Mouse (Mus musculus) forebrain, embryonic 16.5 days (tissue): Measurements from ENCODE around the gene Klhl21. TPM values are rescaled to one million over a fixed set of nuclear protein-coding genes. Genes with fewer than 3 reads are reported as not detected.

ENCODE experiments used
- ATAC-seq: fragments of 200-750 bp; cut with Nextera tagmentation; 2 replicates; pipeline ENCODE4 v1.8.0; 2017; ENCODE audit warnings: mild to moderate bottlenecking, moderate library complexity
- H3K27ac ChIP-seq: fragments of 300-500 bp; sonication (generic); 2 replicates; pipeline ENCODE4 v1.5.1; 2014; ENCODE audit warnings: low read length, control low read depth
- H3K27me3 ChIP-seq: fragments of 300-500 bp; sonication (generic); replicated peaks from 2 replicates; pipeline ENCODE4 v1.6.1; 2014; ENCODE audit warnings: low read length; ENCODE audit not compliant: control insufficient read depth, insufficient read depth
- H3K36me3 ChIP-seq: fragments of 300-500 bp; sonication (generic); 2 replicates; pipeline ENCODE4 v1.6.1; 2014; ENCODE audit not compliant: control insufficient read depth, insufficient read depth
- H3K4me1 ChIP-seq: fragments of 300-500 bp; sonication (generic); replicated peaks from 2 replicates; pipeline ENCODE4 v1.6.1; 2014; ENCODE audit warnings: low read length; ENCODE audit not compliant: control insufficient read depth, insufficient read depth
- H3K4me2 ChIP-seq: fragments of 300-500 bp; sonication (generic); 2 replicates; pipeline ENCODE4 v1.6.1; 2014; ENCODE audit warnings: mild to moderate bottlenecking, low read length, control low read depth
- H3K4me3 ChIP-seq: fragments of 300-500 bp; sonication (generic); replicated peaks from 2 replicates; pipeline ENCODE4 v1.5.1; 2014; ENCODE audit warnings: mild to moderate bottlenecking, low read length, control low read depth
- H3K9ac ChIP-seq: fragments of 300-500 bp; sonication (generic); replicated peaks from 2 replicates; pipeline ENCODE4 v1.6.1; 2014; ENCODE audit warnings: low read depth, low read length, control low read depth
- H3K9me3 ChIP-seq: fragments of 300-500 bp; sonication (generic); 2 replicates; pipeline ENCODE4 v1.6.1; 2016; ENCODE audit warnings: low read length; ENCODE audit not compliant: control insufficient read depth
- WGBS: fragments of 180-500 bp; shearing (Covaris S2); extraction: QIAGEN DNeasy Blood & Tissue Kit; methylation state at CpG from one replicate; pipeline ENCODE4 v1.1.7; 2014; 5-methylcytosine and 5-hydroxymethylcytosine counted together
- polyA plus RNA-seq: library from polyadenylated mRNA; unstranded; fragments of >200 nt; fragmentation: Nextera tagmentation; extraction: Ambion mirVana; gene quantifications from 2 replicates; pipeline ENCODE4 v1.2.1, GENCODE M21; 2015

Klhl21 gene
- polyA plus RNA-seq, 1 experiment from 2014 or later = 3.6 TPM

- WGBS = 68% methylated on average over 6 of the region's 6 CpGs
- Histone ChIP-seq H3K27ac (no peak overlapping the region), H3K4me2 (no peak overlapping the region), H3K9me3 (no peaks in the 10 kb centered on the region), H3K36me3 (peaks cover 14% of the 10 kb centered on the region), H3K4me3 (no peak overlapping the region), H3K9ac (no peak overlapping the region), H3K4me1 (peaks cover 26% of the 10 kb centered on the region), H3K27me3 (no peaks in the 10 kb centered on the region)
- ATAC-seq = no peak
Measured at GRCm38 (mm10) chr4:151993035-151993434, 15.6 kb upstream of the Klhl21 start.

GRCm38 (mm10) chr4:151994228-151995171, 14.1 kb upstream of the Klhl21 start:
- Histone ChIP-seq H3K27me3 (no peaks in the 10 kb centered on the region), H3K4me1 (peaks cover 20% of the 10 kb centered on the region), H3K4me3 (peak overlapping the region; percentile 95), H3K9me3 (no peaks in the 10 kb centered on the region), H3K9ac (peak overlapping the region; percentile 88), H3K27ac (no peak overlapping the region; the same call in 1 of the 2 replicates), H3K4me2 (peak overlapping the region; percentile 90), H3K36me3 (peaks cover 14% of the 10 kb centered on the region)
- 1% methylated on average over 60 of the region's 61 CpGs for WGBS
- ATAC-seq = no peak

- Histone ChIP-seq H3K27ac (peak overlapping the region; percentile 37), H3K4me3 (peak overlapping the region; percentile 95), H3K4me1 (peaks cover 20% of the 10 kb centered on the region), H3K9ac (peak overlapping the region; percentile 88), H3K27me3 (no peaks in the 10 kb centered on the region), H3K36me3 (peaks cover 12% of the 10 kb centered on the region), H3K9me3 (no peaks in the 10 kb centered on the region), H3K4me2 (peak overlapping the region; percentile 90)
- peak; percentile 0 for ATAC-seq
- WGBS = under 1% methylated on average over 64 of the region's 111 CpGs
Measured at GRCm38 (mm10) chr4:151995371-151996172, 13.0 kb upstream of the Klhl21 start.

GRCm38 (mm10) chr4:151996173-151996950, 12.2 kb upstream of the Klhl21 start, which contains the start of gene Phf13:
Gene Phf13, minus strand, starts transcription at chr4:151996258.
- Histone ChIP-seq H3K4me1 (peaks cover 20% of the 10 kb centered on the region), H3K27me3 (no peaks in the 10 kb centered on the region), H3K9ac (peak within 1 kb of the TSS; percentile 88), H3K4me2 (peak within 1 kb of the TSS; percentile 90), H3K27ac (peak within 1 kb of the TSS; percentile 74), H3K4me3 (peak within 1 kb of the TSS; percentile 95), H3K36me3 (peaks cover 6% of the 10 kb centered on the region), H3K9me3 (no peaks in the 10 kb centered on the region)
- peak; percentile 98 for ATAC-seq
- under 1% methylated on average over 90 of the region's 94 CpGs for WGBS

GRCm38 (mm10) chr4:151996951-151997222, 11.7 kb upstream of the Klhl21 start:
- Histone ChIP-seq H3K4me3 (peak overlapping the region; percentile 95), H3K27ac (peak overlapping the region; percentile 74), H3K9me3 (no peaks in the 10 kb centered on the region), H3K4me2 (peak overlapping the region; percentile 64), H3K27me3 (no peaks in the 10 kb centered on the region), H3K4me1 (peaks cover 20% of the 10 kb centered on the region), H3K9ac (peak overlapping the region; percentile 77), H3K36me3 (peaks cover 2% of the 10 kb centered on the region; the same call in 1 of the 2 replicates)
- no peak for ATAC-seq
- 3% methylated on average over 13 of the region's 13 CpGs for WGBS

- no peaks in the 10 kb centered on the region for H3K9me3 ChIP-seq
- no peak overlapping the region for H3K27ac ChIP-seq
- no peaks in the 10 kb centered on the region for H3K36me3 ChIP-seq
- H3K27me3 ChIP-seq = no peaks in the 10 kb centered on the region
- H3K4me3 ChIP-seq = no peak overlapping the region
- 71% methylated on average over 3 of the region's 3 CpGs for WGBS
- H3K4me1 ChIP-seq = peaks cover 20% of the 10 kb centered on the region
- H3K9ac ChIP-seq = peak overlapping the region; percentile 77
- ATAC-seq = no peak
- peak overlapping the region; percentile 64; the same call in 1 of the 2 replicates for H3K4me2 ChIP-seq
Measured at GRCm38 (mm10) chr4:151997701-151998100, 10.9 kb upstream of the Klhl21 start.

- Histone ChIP-seq H3K27ac (no peak overlapping the region), H3K4me3 (no peak overlapping the region), H3K9ac (no peak overlapping the region), H3K36me3 (no peaks in the 10 kb centered on the region), H3K4me2 (no peak overlapping the region), H3K27me3 (no peaks in the 10 kb centered on the region), H3K4me1 (peaks cover 8% of the 10 kb centered on the region), H3K9me3 (no peaks in the 10 kb centered on the region)
- 71% methylated on average over 3 of the region's 3 CpGs for WGBS
- no peak for ATAC-seq
Measured at GRCm38 (mm10) chr4:151999481-151999880, 9.1 kb upstream of the Klhl21 start.

- H3K9ac ChIP-seq = no peak overlapping the region
- no peak overlapping the region for H3K4me3 ChIP-seq
- ATAC-seq = no peak
- no peak overlapping the region for H3K27ac ChIP-seq
- peaks cover 7% of the 10 kb centered on the region for H3K4me1 ChIP-seq
- no peaks in the 10 kb centered on the region for H3K9me3 ChIP-seq
- no peaks in the 10 kb centered on the region for H3K27me3 ChIP-seq
- no peaks in the 10 kb centered on the region for H3K36me3 ChIP-seq
- 55% methylated on average over 4 of the region's 4 CpGs for WGBS
- H3K4me2 ChIP-seq = no peak overlapping the region
Measured at GRCm38 (mm10) chr4:152000906-152001305, 7.7 kb upstream of the Klhl21 start.
